Mouse (Mus musculus) c-Kit-positive CD71-positive TER-119-negative erythroid progenitor cells, embryonic 14.5 days (primary cell): ENCODE data around the gene Kalrn.
A peak's percentile ranks its signal among the peaks of the same experiment; 100 is the strongest.

Experiments
- DNase-seq: peaks from one replicate; pipeline ENCODE4 v3.0.0-alpha.2; 2013; ENCODE audit warnings: low read depth

The Kalrn gene

GRCm38 (mm10) chr16:34192959-34193842 is 380.1 kb downstream of the Kalrn start:
- DNase-seq, result peak; percentile 7

- DNase-seq, result no peak
These were observed 388.6 kb downstream of the Kalrn start for GRCm38 (mm10) chr16:34184721-34185120.

- DNase-seq, result no peak
These were observed 390.1 kb downstream of the Kalrn start for GRCm38 (mm10) chr16:34183186-34183585.

GRCm38 (mm10) chr16:34175625-34176024 is 397.7 kb downstream of the Kalrn start:
- no peak for DNase-seq

GRCm38 (mm10) chr16:34172572-34173181 is 400.7 kb downstream of the Kalrn start:
- DNase-seq, result no peak

GRCm38 (mm10) chr16:34167042-34167441 is 406.3 kb downstream of the Kalrn start:
- no peak for DNase-seq

GRCm38 (mm10) chr16:34163086-34163485 is 410.2 kb downstream of the Kalrn start:
- no peak for DNase-seq

- no peak for DNase-seq
These were observed 413.8 kb downstream of the Kalrn start for GRCm38 (mm10) chr16:34159576-34159975.

GRCm38 (mm10) chr16:34157386-34158135 is 415.8 kb downstream of the Kalrn start:
- DNase-seq, result no peak

- no peak for DNase-seq
These were observed 417.6 kb downstream of the Kalrn start for GRCm38 (mm10) chr16:34155696-34156095.

- no peak for DNase-seq
These were observed 418.4 kb downstream of the Kalrn start for GRCm38 (mm10) chr16:34154903-34155302.

- DNase-seq, result no peak
These were observed 421.7 kb downstream of the Kalrn start for GRCm38 (mm10) chr16:34151528-34152071.

- DNase-seq, result no peak
These were observed 431.7 kb downstream of the Kalrn start for GRCm38 (mm10) chr16:34141670-34142069.

GRCm38 (mm10) chr16:34135074-34135473 is 438.3 kb downstream of the Kalrn start:
- DNase-seq, result no peak

- no peak for DNase-seq
These were observed 438.7 kb downstream of the Kalrn start for GRCm38 (mm10) chr16:34134628-34135027.

- DNase-seq, result no peak
These were observed 447.7 kb downstream of the Kalrn start for GRCm38 (mm10) chr16:34125595-34125994.

- no peak for DNase-seq
These were observed 450.8 kb downstream of the Kalrn start for GRCm38 (mm10) chr16:34122486-34122885.

- DNase-seq, result no peak
These were observed 452.0 kb downstream of the Kalrn start for GRCm38 (mm10) chr16:34121288-34121687.

GRCm38 (mm10) chr16:34120801-34121201 is 452.5 kb downstream of the Kalrn start:
- DNase-seq, result no peak

- DNase-seq, result no peak
These were observed 453.5 kb downstream of the Kalrn start for GRCm38 (mm10) chr16:34119844-34120243.

- DNase-seq, result no peak
These were observed 454.0 kb downstream of the Kalrn start for GRCm38 (mm10) chr16:34119370-34119769.

- DNase-seq, result peak; percentile 39
These were observed 458.7 kb downstream of the Kalrn start for GRCm38 (mm10) chr16:34114665-34115064.
